Mouse (Mus musculus) lung, adult 2 months (tissue): Measurements from ENCODE around the gene Lrrc18. TPM values are rescaled to one million over a fixed set of nuclear protein-coding genes. Genes with fewer than 3 reads are reported as not detected.

Experiments used
- DNase-seq: peaks from one replicate; pipeline ENCODE4 v3.0.0; 2022
- H3K4me1 ChIP-seq: fragments of 200-500 bp; 2 replicates; pipeline ENCODE4 v1.6.1; 2011; ENCODE audit warnings: low read length; ENCODE audit not compliant: control insufficient read depth, insufficient read depth
- H3K4me3 ChIP-seq: fragments of 200-500 bp; replicated peaks from 2 replicates; pipeline ENCODE3; 2011; ENCODE audit warnings: low read depth, mild to moderate bottlenecking, control low read depth, low read length; ENCODE audit errors: extremely low read depth
- CTCF ChIP-seq: fragments of 200-500 bp; IDR thresholded peaks from 2 replicates; pipeline ENCODE4 v1.5.1; 2011; ENCODE audit warnings: mild to moderate bottlenecking, low read length, control low read depth; ENCODE audit not compliant: insufficient read depth
- POLR2A ChIP-seq: fragments of 200-500 bp; IDR thresholded peaks from 2 replicates; pipeline ENCODE4 v1.6.1; 2011; ENCODE audit warnings: low read depth, mild to moderate bottlenecking, control low read depth, low read length, borderline replicate concordance; ENCODE audit errors: extremely low read depth
- WGBS: fragments of 180-500 bp; shearing (Covaris S2); methylation state at CpG from one replicate; pipeline ENCODE4 v1.1.7; 2018; 5-methylcytosine and 5-hydroxymethylcytosine counted together
- polyA plus RNA-seq: library from polyadenylated mRNA; depleted of rRNA; stranded (reverse); fragments of >200 nt; gene quantifications from 2 replicates; pipeline ENCODE4 v1.2.3, GENCODE M21; 2012; rRNA removed

The Lrrc18 gene
- polyA plus RNA-seq: 2.1 and 2.4 TPM in 2 replicates

DNA sequence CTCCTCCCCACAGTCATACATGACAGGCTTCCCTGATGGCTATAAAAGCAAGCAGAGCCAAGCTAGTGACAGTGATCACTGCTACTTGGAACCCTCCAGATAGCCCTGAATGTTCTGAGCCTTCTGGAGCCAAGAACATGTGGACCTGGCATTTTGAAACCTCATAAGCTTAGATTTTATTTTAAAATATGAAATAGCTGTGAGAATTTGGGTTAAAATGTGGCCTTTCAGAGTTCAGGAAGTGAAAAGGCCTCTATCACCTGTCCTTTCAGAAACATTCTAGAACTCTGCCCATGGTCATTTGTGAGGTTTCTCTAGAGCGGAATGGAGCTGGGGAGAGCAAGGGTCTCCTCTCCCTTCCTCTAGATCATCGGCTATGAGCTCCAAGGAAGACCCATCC lies at the start of gene Lrrc18:
Gene Lrrc18 (plus strand): TSS at position 301 of the 400 bp plus-strand sequence.
- H3K4me1 ChIP-seq: no peaks in the 10 kb centered on the region; the same call in 1 of the 2 replicates
- WGBS: 83% methylated on average over 2 of the region's 2 CpGs
- DNase-seq: no peak
- TF ChIP-seq CTCF (no peak), POLR2A (no peak)
- H3K4me3 ChIP-seq: no peak within 1 kb of the TSS

DNA sequence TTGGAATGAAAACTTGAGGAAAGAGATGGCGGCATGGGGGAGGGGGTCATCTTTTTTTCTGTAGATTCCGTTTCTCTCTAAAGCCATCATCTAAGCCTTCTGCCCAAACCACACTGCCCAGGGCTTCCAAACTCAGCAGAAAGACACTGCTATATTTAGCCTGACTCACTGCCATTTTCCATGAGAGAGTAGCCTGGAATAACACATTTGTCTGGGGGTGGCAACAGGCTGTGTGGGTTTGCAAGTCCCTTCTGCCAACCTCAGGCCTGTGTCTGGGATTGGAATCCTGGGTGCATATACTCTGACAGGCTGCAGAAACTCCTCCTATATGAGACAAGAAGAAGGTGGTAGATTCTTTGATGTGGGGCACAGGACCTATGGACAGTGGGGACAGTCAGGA lies 43.7 kb upstream of the Lrrc18 start:
- Histone ChIP-seq H3K4me3 (no peak overlapping the region), H3K4me1 (no peaks in the 10 kb centered on the region)
- WGBS: 85% methylated on average over 2 of the region's 2 CpGs
- TF ChIP-seq CTCF (no peak), POLR2A (no peak)
- DNase-seq: no peak

DNA sequence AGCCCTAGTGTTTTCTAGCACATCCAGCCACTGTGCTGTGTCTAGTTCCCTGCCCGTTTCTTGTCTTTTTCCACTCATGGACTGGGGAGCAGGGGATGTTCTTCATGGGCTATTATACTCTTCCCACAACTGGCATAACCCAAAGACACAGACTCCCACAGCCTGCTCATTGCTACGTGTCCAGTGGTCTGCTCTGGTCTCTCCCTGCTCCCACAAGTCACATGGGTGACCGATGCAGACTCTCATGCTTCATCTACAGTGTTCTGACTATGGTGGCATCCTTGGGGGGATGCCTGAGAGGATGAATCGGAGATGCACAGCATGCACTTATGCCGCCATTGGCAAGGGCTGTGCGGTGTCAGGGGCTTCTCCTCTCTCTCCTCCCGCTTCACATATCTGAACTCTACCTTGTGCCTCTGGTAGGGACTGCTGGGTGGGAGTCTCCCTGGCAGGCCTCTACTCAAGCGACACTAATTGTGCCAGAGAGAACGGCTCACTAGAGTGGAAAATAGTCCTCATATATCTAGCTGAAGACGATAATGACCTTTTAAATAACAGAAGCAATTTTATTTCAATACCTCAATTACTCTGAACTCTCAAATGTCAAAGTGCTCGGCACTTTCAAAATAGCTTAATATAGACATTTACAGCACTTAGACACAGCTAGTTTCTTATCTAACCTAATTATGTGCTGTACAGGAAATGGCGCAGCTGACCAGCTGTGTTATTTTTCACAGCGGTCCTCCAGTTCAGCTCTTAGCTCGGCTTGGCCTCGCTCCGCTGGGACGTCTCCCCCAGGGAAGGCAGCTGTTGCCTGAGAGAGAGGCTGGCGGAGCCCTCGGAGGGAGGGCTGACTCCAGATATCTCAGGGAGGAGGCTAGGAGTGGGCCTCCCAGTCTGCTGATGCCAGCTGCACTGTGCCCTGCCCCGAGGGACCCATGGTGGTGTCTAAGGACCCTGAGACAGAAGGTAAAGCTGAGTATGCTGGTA lies 40.6 kb upstream of the Lrrc18 start:
- no peaks in the 10 kb centered on the region for H3K4me1 ChIP-seq
- DNase-seq: no peak
- TF ChIP-seq POLR2A (no peak), CTCF (no peak)
- H3K4me3 ChIP-seq: no peak overlapping the region
- 47% methylated on average over 20 of the region's 20 CpGs for WGBS

DNA sequence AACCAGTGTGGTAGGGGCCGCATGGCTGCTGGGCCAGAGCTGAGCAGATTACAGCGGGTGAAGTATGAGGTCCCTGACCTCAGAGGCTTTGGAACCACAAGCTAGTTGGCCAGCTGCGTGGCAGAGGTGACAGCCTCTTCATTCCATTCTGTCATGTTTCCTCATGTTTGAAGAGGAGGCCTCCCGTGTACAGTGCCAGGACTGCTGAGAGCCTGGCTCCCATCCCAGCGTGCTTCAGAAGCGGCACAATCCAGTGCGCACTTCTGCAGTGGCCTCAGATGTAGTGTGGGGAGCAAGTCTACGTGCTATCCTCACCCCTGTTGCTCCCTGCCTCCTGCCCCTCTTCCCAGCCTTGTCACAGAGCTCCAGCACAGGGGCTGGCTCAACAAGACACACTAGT lies 34.7 kb upstream of the Lrrc18 start:
- H3K4me1 ChIP-seq: no peaks in the 10 kb centered on the region
- TF ChIP-seq CTCF: no peak
- no peak for TF ChIP-seq POLR2A
- H3K4me3 ChIP-seq: no peak overlapping the region
- WGBS: 53% methylated on average over 8 of the region's 8 CpGs
- DNase-seq: no peak

DNA sequence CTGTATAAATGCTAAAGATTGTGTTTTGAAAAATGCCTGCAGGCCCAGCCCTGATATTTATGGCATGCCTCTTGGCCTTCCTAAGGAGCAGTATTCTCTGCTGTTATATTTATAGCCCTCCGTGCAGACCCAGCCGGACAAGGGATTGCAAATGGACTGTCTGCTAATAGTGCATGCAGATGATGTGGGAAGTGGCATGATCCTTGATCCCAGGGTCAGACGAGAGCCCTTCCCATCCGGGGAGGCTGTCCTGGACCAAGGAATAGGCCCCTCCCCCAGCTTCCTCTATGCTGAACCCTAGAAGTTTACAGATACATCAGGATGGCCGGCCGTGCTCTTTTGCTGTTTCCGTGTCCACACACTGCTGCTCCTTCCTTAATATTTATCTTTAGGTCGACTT lies 32.5 kb upstream of the Lrrc18 start:
- 48% methylated on average over 8 of the region's 8 CpGs for WGBS
- no peak for DNase-seq
- Histone ChIP-seq H3K4me3 (no peak overlapping the region), H3K4me1 (no peaks in the 10 kb centered on the region)
- TF ChIP-seq CTCF: no peak
- TF ChIP-seq POLR2A: no peak

DNA sequence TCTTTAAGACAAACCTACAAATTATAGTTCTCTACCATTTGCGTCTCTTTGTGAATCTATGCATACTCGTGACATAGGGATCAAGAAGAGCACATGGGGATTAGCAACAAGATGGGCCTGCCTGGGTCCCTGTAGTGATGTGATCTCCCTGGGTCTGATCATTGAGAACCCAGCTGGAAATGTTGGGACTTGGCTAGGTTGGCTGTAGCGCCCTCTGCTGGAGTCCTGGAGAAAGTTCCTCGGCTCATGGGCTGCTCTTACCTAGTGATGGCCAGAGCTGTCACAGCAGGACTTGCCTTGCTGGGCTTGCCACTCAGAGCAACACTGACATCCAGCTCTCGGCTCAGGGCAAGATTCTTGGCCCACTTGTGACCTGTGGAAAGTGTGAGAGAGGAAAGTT lies 30.7 kb upstream of the Lrrc18 start:
- Histone ChIP-seq H3K4me1 (no peaks in the 10 kb centered on the region), H3K4me3 (no peak overlapping the region)
- 46% methylated on average over 5 of the region's 5 CpGs for WGBS
- peak; percentile 38 for DNase-seq
- TF ChIP-seq POLR2A: no peak
- peak; percentile 67 for TF ChIP-seq CTCF

DNA sequence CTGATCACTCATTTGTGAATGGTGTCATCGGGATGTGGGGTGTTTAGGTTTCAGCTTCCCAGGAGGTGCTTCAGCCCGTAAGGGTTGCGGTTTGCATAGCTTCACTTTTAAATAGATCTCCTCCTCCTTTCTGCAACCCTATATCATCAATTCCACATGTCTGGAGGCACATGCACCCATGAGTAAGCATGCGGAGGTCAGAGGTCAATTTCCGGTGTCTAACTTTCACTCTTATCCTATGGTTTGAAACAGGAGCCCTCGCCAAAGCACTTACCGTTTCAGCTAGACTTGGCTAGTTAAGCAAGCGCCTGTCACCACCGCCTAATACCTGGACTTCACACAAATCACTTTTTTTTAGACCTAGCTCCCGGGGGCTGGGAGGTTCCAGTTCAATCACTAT lies 26.4 kb upstream of the Lrrc18 start:
- TF ChIP-seq CTCF (no peak), POLR2A (no peak)
- 81% methylated on average over 10 of the region's 10 CpGs for WGBS
- Histone ChIP-seq H3K4me3 (no peak overlapping the region), H3K4me1 (no peaks in the 10 kb centered on the region)
- no peak for DNase-seq

DNA sequence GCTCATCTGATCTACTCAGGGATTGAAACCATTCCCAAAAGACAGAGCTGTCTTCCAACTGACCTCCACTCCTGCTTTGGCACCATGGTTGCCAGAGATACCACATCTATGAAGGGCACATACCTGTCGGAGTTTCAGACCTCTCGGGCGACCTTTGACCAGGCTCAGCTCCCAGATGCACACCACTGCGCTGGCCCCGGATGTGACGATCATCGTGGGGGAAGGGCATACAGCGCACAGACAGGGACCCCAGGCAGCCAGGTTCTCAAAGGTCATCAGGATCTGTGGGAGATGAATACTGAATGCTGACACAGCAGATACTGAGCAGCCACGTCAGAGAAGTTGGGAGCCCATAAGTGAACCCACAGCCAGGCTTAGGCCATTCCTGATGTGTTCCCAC lies 20.5 kb upstream of the Lrrc18 start:
- Histone ChIP-seq H3K4me1 (no peaks in the 10 kb centered on the region), H3K4me3 (no peak overlapping the region)
- no peak for DNase-seq
- 79% methylated on average over 9 of the region's 9 CpGs for WGBS
- TF ChIP-seq POLR2A (no peak), CTCF (no peak)

DNA sequence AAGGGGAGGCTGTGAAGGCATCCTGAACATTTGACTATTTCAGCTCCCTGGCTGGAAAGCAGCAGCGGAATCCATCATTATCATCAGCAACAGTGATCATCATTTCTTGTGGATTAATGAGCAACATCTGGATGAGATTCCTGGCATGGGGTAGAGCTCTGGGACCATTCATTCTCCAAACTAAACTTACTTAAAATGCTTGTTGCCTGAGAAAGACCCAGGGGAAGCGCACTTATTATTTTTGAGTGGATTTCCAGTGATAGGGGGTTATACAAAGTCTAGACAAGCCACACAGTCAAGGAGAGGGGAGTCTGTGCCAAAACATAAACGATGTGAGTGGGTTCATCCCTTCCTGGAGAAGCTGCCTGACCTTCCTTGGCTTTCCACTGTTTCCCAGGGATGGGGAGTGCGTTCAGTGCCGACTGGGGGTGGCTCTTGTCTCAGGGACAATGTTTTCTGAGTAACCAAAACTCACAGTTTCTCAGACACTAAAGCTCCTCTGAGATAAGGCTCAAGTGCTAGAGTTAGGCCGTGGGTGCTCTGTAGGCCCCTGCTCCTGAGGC lies 6.9 kb upstream of the Lrrc18 start:
- TF ChIP-seq CTCF: no peak
- no peak for TF ChIP-seq POLR2A
- Histone ChIP-seq H3K4me1 (no peaks in the 10 kb centered on the region), H3K4me3 (no peak overlapping the region)
- DNase-seq: no peak
- 42% methylated on average over 6 of the region's 6 CpGs for WGBS
